Mouse (Mus musculus) urinary bladder, adult 18-20 months (tissue): ENCODE measurements at regions not wholly inside any gene's neighbourhood (a gene's known extent, or its start where the extent isn't known, plus 50 kb on each side); places are given as distances from the start of the nearest gene placed in this dataset.
A peak's percentile ranks its signal among the peaks of the same experiment; 100 is the strongest.

Source experiments
- DNase-seq, 2 experiments: peaks; one replicate each; pipeline ENCODE4 v3.0.0; 2022; ENCODE audit warnings: low spot score in 2 of 2, mixed read lengths in 2 of 2

GRCm38 (mm10) chr7:130036235-130036634, 444.6 kb downstream of the Wdr11 start:
- no peak for DNase-seq

GRCm38 (mm10) chr7:130036845-130037572, 445.3 kb downstream of the Wdr11 start:
- DNase-seq = peak in 1 of 2 experiments; percentile 65

- no peak for DNase-seq
Measured at GRCm38 (mm10) chr7:130037573-130037925, 445.9 kb downstream of the Wdr11 start.

GRCm38 (mm10) chr7:130040596-130040995, 448.9 kb downstream of the Wdr11 start:
- no peak for DNase-seq

GRCm38 (mm10) chr7:130041402-130041965, 449.8 kb downstream of the Wdr11 start:
- no peak for DNase-seq

GRCm38 (mm10) chr7:130042296-130042910, 450.7 kb downstream of the Wdr11 start:
- DNase-seq = no peak

- no peak for DNase-seq
Measured at GRCm38 (mm10) chr7:130043397-130044234, 452.0 kb downstream of the Wdr11 start.

- no peak for DNase-seq
Measured at GRCm38 (mm10) chr7:130044235-130044553, 452.5 kb downstream of the Wdr11 start.

- no peak for DNase-seq
Measured at GRCm38 (mm10) chr7:130044581-130044980, 452.9 kb downstream of the Wdr11 start.

- DNase-seq = no peak
Measured at GRCm38 (mm10) chr7:130046086-130046485, 454.4 kb downstream of the Wdr11 start.

- no peak for DNase-seq
Measured at GRCm38 (mm10) chr7:130047293-130048034, 455.8 kb downstream of the Wdr11 start.

GRCm38 (mm10) chr7:130048106-130048772, 456.6 kb downstream of the Wdr11 start:
- DNase-seq = no peak

- no peak for DNase-seq
Measured at GRCm38 (mm10) chr7:130049461-130049860, 457.8 kb downstream of the Wdr11 start.

GRCm38 (mm10) chr7:130050120-130050519, 458.5 kb downstream of the Wdr11 start:
- no peak for DNase-seq

GRCm38 (mm10) chr7:130052376-130052775, 460.7 kb downstream of the Wdr11 start:
- no peak for DNase-seq

- no peak for DNase-seq
Measured at GRCm38 (mm10) chr7:130057708-130058107, 462.5 kb downstream of the Ate1 start.

- DNase-seq = no peak
Measured at GRCm38 (mm10) chr7:130058267-130058666, 461.9 kb downstream of the Ate1 start.

GRCm38 (mm10) chr7:130059684-130060607, 460.2 kb downstream of the Ate1 start:
- DNase-seq = no peak

GRCm38 (mm10) chr7:130064500-130064899, 455.7 kb downstream of the Ate1 start:
- DNase-seq = no peak

- DNase-seq = no peak
Measured at GRCm38 (mm10) chr7:130068316-130068715, 451.9 kb downstream of the Ate1 start.
